Mouse (Mus musculus) MEL (cell line): ENCODE data around the gene Slc39a1. TPM values are rescaled to one million over a fixed set of nuclear protein-coding genes. Genes with fewer than 3 reads are reported as not detected.

Experiments
- DNase-seq: peaks from one replicate; pipeline ENCODE4 v3.0.0; 2011; ENCODE audit warnings: low read depth, low spot score
- H3K27ac ChIP-seq: 2 replicates; pipeline ENCODE4 v1.5.1; 2012; ENCODE audit warnings: low read depth, mild to moderate bottlenecking, control low read depth, low read length, moderate library complexity; ENCODE audit not compliant: control insufficient read depth
- H3K27me3 ChIP-seq, 2 experiments: fragments of 150-350 bp in 1 of 2; sonication (generic) in 1 of 2; 2 replicates each; pipeline ENCODE4 v1.6.1; 2012; ENCODE audit warnings: low read length in 2 of 2, mild to moderate bottlenecking in 2 of 2, improper control_type of control experiment in 1 of 2, moderate library complexity in 1 of 2; ENCODE audit not compliant: insufficient read depth in 2 of 2, control insufficient read depth in 1 of 2
- H3K36me3 ChIP-seq, 2 experiments: 2 replicates each; pipeline ENCODE4 v1.6.1; 2012 to 2014; ENCODE audit warnings: low read length in 2 of 2, improper control_type of control experiment in 1 of 2, inconsistent platforms in 1 of 2, mild to moderate bottlenecking in 1 of 2; ENCODE audit not compliant: insufficient read depth in 2 of 2, control insufficient read depth in 1 of 2
- H3K4me1 ChIP-seq, 2 experiments: fragments of 150-350 bp in 1 of 2; sonication (generic) in 1 of 2; 2 replicates each; pipeline ENCODE4 v1.6.1; 2012; ENCODE audit warnings: low read length in 2 of 2, improper control_type of control experiment in 1 of 2, mild to moderate bottlenecking in 1 of 2; ENCODE audit not compliant: insufficient read depth in 2 of 2, control insufficient read depth in 1 of 2
- H3K4me3 ChIP-seq, 2 experiments: fragments of 150-350 bp in 1 of 2; sonication (generic) in 1 of 2; 2 replicates each; pipeline ENCODE4 v1.5.1; 2012; ENCODE audit warnings: low read depth in 2 of 2, low read length in 2 of 2, mild to moderate bottlenecking in 2 of 2, moderate library complexity in 2 of 2, control low read depth in 1 of 2, improper control_type of control experiment in 1 of 2; ENCODE audit not compliant: control insufficient read depth in 1 of 2, insufficient read depth in 1 of 2
- H3K79me2 ChIP-seq: 2 replicates; pipeline ENCODE4 v1.6.1; 2012; ENCODE audit warnings: mild to moderate bottlenecking, low read length, moderate library complexity; ENCODE audit not compliant: control insufficient read depth, poor library complexity, insufficient read depth
- H3K9ac ChIP-seq: 2 replicates; pipeline ENCODE4 v1.6.1; 2012; ENCODE audit warnings: low read depth, mild to moderate bottlenecking, control low read depth, low read length, moderate library complexity; ENCODE audit not compliant: control insufficient read depth, poor library complexity, severe bottlenecking
- H3K9me3 ChIP-seq: fragments of 150-350 bp; sonication (generic); replicated peaks from 2 replicates; pipeline ENCODE4 v1.6.1; 2012; ENCODE audit warnings: mild to moderate bottlenecking, low read length, improper control_type of control experiment, moderate library complexity; ENCODE audit not compliant: insufficient read depth
- CHD2 ChIP-seq: IDR thresholded peaks from 2 replicates; pipeline ENCODE4 v1.6.1; 2011; ENCODE audit warnings: low read length, improper control_type of control experiment
- CTCF ChIP-seq, 3 experiments: IDR thresholded peaks in 2 of 3; conservative IDR thresholded peaks in 1 of 3; 2 replicates each; pipeline ENCODE4 v1.5.1; 2011 to 2012; ENCODE audit warnings: low read length in 3 of 3, low read depth in 2 of 3, mild to moderate bottlenecking in 2 of 3, improper control_type of control experiment in 1 of 3, inconsistent platforms in 1 of 3, mixed read lengths in 1 of 3, moderate library complexity in 1 of 3; ENCODE audit not compliant: control insufficient read depth in 1 of 3, insufficient read depth in 1 of 3, poor library complexity in 1 of 3, severe bottlenecking in 1 of 3
- E2F4 ChIP-seq: IDR thresholded peaks from 2 replicates; pipeline ENCODE4 v1.6.1; 2011; ENCODE audit warnings: low read depth, low read length, improper control_type of control experiment, borderline replicate concordance
- ELF1 ChIP-seq: IDR thresholded peaks from 2 replicates; pipeline ENCODE4 v1.6.1; 2014; ENCODE audit warnings: low read depth, mild to moderate bottlenecking, inconsistent platforms, low read length, improper control_type of control experiment, moderate library complexity
- ETS1 ChIP-seq: IDR thresholded peaks from 2 replicates; pipeline ENCODE4 v1.6.1; 2012; ENCODE audit warnings: low read depth, mild to moderate bottlenecking, inconsistent platforms, low read length, improper control_type of control experiment, moderate library complexity
- GABPA ChIP-seq: IDR thresholded peaks from 2 replicates; pipeline ENCODE4 v1.6.1; 2012; ENCODE audit warnings: low read depth, mild to moderate bottlenecking, inconsistent platforms, low read length, improper control_type of control experiment, moderate library complexity
- GATA1 ChIP-seq: IDR thresholded peaks from 2 replicates; pipeline ENCODE4 v1.6.1; 2011; ENCODE audit warnings: low read depth, low read length, improper control_type of control experiment
- JUND ChIP-seq: IDR thresholded peaks from 2 replicates; pipeline ENCODE4 v1.6.1; 2011; ENCODE audit warnings: low read depth, mild to moderate bottlenecking, improper control_type of control experiment, low read length
- KAT2A ChIP-seq: conservative IDR thresholded peaks from 2 replicates; pipeline ENCODE4 v1.6.1; 2012; ENCODE audit warnings: low read depth, low read length, improper control_type of control experiment, inconsistent platforms
- MAFK ChIP-seq: IDR thresholded peaks from 2 replicates; pipeline ENCODE4 v1.6.1; 2011; ENCODE audit warnings: low read depth, mild to moderate bottlenecking, low read length, improper control_type of control experiment, borderline replicate concordance
- MAZ ChIP-seq: IDR thresholded peaks from 2 replicates; pipeline ENCODE4 v1.6.1; 2012; ENCODE audit warnings: low read depth, mild to moderate bottlenecking, inconsistent platforms, low read length, improper control_type of control experiment
- MEF2A ChIP-seq: IDR thresholded peaks from 2 replicates; pipeline ENCODE4 v1.6.1; 2014; ENCODE audit warnings: low read depth, mild to moderate bottlenecking, inconsistent platforms, low read length, improper control_type of control experiment; ENCODE audit not compliant: poor library complexity, insufficient replicate concordance, severe bottlenecking; ENCODE audit errors: extremely low read depth
- MXI1 ChIP-seq: IDR thresholded peaks from 2 replicates; pipeline ENCODE4 v1.6.1; 2011; ENCODE audit warnings: mild to moderate bottlenecking, low read depth, low read length, improper control_type of control experiment
- MYB ChIP-seq: IDR thresholded peaks from 2 replicates; pipeline ENCODE4 v1.6.1; 2011; ENCODE audit warnings: mild to moderate bottlenecking, low read depth, low read length, improper control_type of control experiment
- MYC ChIP-seq: IDR thresholded peaks from 2 replicates; pipeline ENCODE4 v1.6.1; 2011; ENCODE audit warnings: low read depth, mild to moderate bottlenecking, low read length, improper control_type of control experiment, moderate library complexity
- NRF1 ChIP-seq: IDR thresholded peaks from 2 replicates; pipeline ENCODE4 v1.6.1; 2014; ENCODE audit warnings: low read depth, mild to moderate bottlenecking, inconsistent platforms, low read length, improper control_type of control experiment, moderate library complexity; ENCODE audit not compliant: poor library complexity, insufficient read depth, severe bottlenecking
- SMC3 ChIP-seq: IDR thresholded peaks from 2 replicates; pipeline ENCODE4 v1.6.1; 2011; ENCODE audit warnings: low read depth, low read length, improper control_type of control experiment
- USF1 ChIP-seq: IDR thresholded peaks from 2 replicates; pipeline ENCODE4 v1.6.1; 2014; ENCODE audit warnings: low read depth, mild to moderate bottlenecking, inconsistent platforms, low read length, improper control_type of control experiment, moderate library complexity
- USF2 ChIP-seq, 2 experiments: IDR thresholded peaks; 2 replicates each; pipeline ENCODE4 v1.6.1; 2011 to 2012; ENCODE audit warnings: improper control_type of control experiment in 2 of 2, low read length in 2 of 2, borderline replicate concordance in 1 of 2, inconsistent platforms in 1 of 2, low read depth in 1 of 2, mild to moderate bottlenecking in 1 of 2; ENCODE audit not compliant: insufficient read depth in 1 of 2
- ZC3H11A ChIP-seq: IDR thresholded peaks from 2 replicates; pipeline ENCODE4 v1.6.1; 2012; ENCODE audit warnings: low read depth, mild to moderate bottlenecking, inconsistent platforms, low read length, improper control_type of control experiment
- ZMIZ1 ChIP-seq: IDR thresholded peaks from 2 replicates; pipeline ENCODE4 v1.6.1; 2012; ENCODE audit warnings: low read depth, mild to moderate bottlenecking, inconsistent platforms, low read length, improper control_type of control experiment, moderate library complexity
- polyA plus RNA-seq, 2 experiments: library from polyadenylated mRNA; stranded (reverse) in 1 of 2; unstranded in 1 of 2; fragments of >175 nt in 1 of 2; fragments of >200 nt in 1 of 2; gene quantifications; 2 replicates each; pipeline versions ENCODE4 v1.2.1 to v1.2.4; 2012; ENCODE audit warnings: low replicate concordance in 2 of 2, low read depth in 1 of 2; ENCODE audit not compliant: insufficient read length in 2 of 2, insufficient read depth in 1 of 2, missing spikeins in 1 of 2
- total RNA-seq: library from RNA; depleted of rRNA; stranded (reverse); fragments of 300-350 nt; gene quantifications from 2 replicates; pipeline ENCODE4 v1.2.3, GENCODE M21; 2012

Gene Slc39a1
- total and polyA plus RNA-seq, 3 experiments = 58.5 to 80.5 (median 61.7) TPM

- TF ChIP-seq CTCF (IDR thresholded peaks at IDR 0.05 in 2 of 3, conservative IDR thresholded peaks at IDR 0.05 in 1 of 3; ENCODE audit: control insufficient read depth in 1 of 3, insufficient read depth in 1 of 3, low read depth in 2 of 3, low read length in 3 of 3, poor library complexity in 1 of 3, severe bottlenecking in 1 of 3) (0 out of 6 replicates have a peak, but pooled peaks of 1 of the 3 experiments have one; percentile 6), MAZ (0 out of 2 replicates have a peak, but pooled peaks have one; percentile 13), MYB (peak; percentile 47; the same call in 1 of the 2 replicates), USF2 (IDR thresholded peaks at IDR 0.05; ENCODE audit: borderline replicate concordance in 1 of 2, insufficient read depth in 1 of 2, low read depth in 1 of 2, low read length in 2 of 2) (peak; percentile 25 to 73; a peak in 3 of 4 replicates), E2F4 (no peak; the same call in 1 of the 2 replicates), CHD2 (peak; percentile 89), JUND (no peak), GABPA (no peak), MXI1 (peak; percentile 91)
- TF ChIP-seq, all 39 proteins: peak for 25
Observed at GRCm38 (mm10) chr3:90231507-90232333, 16.3 kb upstream of the Slc39a1 start, which contains the start of gene Jtb (continued).

- H3K9ac ChIP-seq = no peak overlapping the region
- no peaks in the 10 kb centered on the region for H3K36me3 ChIP-seq
- H3K27me3 ChIP-seq = no peaks in the 10 kb centered on the region
- no peaks in the 10 kb centered on the region for H3K79me2 ChIP-seq
- DNase-seq = no peak
- no peak overlapping the region for H3K4me3 ChIP-seq
- no peaks in the 10 kb centered on the region for H3K9me3 ChIP-seq
- H3K27ac ChIP-seq = no peak overlapping the region
- TF ChIP-seq ETS1 = no peak
- no peak for TF ChIP-seq JUND
- no peak for TF ChIP-seq ELF1
- no peak for TF ChIP-seq MYC
- no peak for TF ChIP-seq USF2 (IDR thresholded peaks at IDR 0.05; ENCODE audit: borderline replicate concordance in 1 of 2, insufficient read depth in 1 of 2, low read depth in 1 of 2, low read length in 2 of 2)
- peaks cover 4 to 8% of the 10 kb centered on the region in 2 experiments; a peak in 3 of 4 replicates for H3K4me1 ChIP-seq
Observed at GRCm38 (mm10) chr3:90241251-90241650, 6.7 kb upstream of the Slc39a1 start.

GRCm38 (mm10) chr3:90241669-90242358 is 6.2 kb upstream of the Slc39a1 start:
- no peak for TF ChIP-seq MAFK
- no peak for TF ChIP-seq GATA1
- TF ChIP-seq ZMIZ1 = no peak
- TF ChIP-seq NRF1 = no peak
- TF ChIP-seq USF2 (IDR thresholded peaks at IDR 0.05; ENCODE audit: borderline replicate concordance in 1 of 2, insufficient read depth in 1 of 2, low read depth in 1 of 2, low read length in 2 of 2) = no peak
- TF ChIP-seq GABPA = no peak
- TF ChIP-seq USF1 = no peak
- no peak for TF ChIP-seq KAT2A
- TF ChIP-seq SMC3 = no peak
- TF ChIP-seq ZC3H11A = no peak
- no peak for TF ChIP-seq MEF2A
- no peak for DNase-seq
- peaks cover 6 to 11% of the 10 kb centered on the region in 2 experiments; a peak in 3 of 4 replicates for H3K4me1 ChIP-seq

More at GRCm38 (mm10) chr3:90241669-90242358, 6.2 kb upstream of the Slc39a1 start:
- no peak overlapping the region for H3K27ac ChIP-seq
- no peak overlapping the region for H3K9ac ChIP-seq
- no peaks in the 10 kb centered on the region for H3K79me2 ChIP-seq
- no peak overlapping the region for H3K4me3 ChIP-seq
- no peaks in the 10 kb centered on the region for H3K9me3 ChIP-seq
- peaks cover 0 to 4% of the 10 kb centered on the region in 2 experiments; a peak in 1 of 4 replicates for H3K36me3 ChIP-seq
- H3K27me3 ChIP-seq = no peaks in the 10 kb centered on the region
